Mouse (Mus musculus) liver, embryonic 15.5 days (tissue): ENCODE results near the gene Fam102b. TPM values are rescaled to one million over a fixed set of nuclear protein-coding genes. Genes with fewer than 3 reads are reported as not detected.

Experiments
- ATAC-seq: fragments of 200-750 bp; cut with Nextera tagmentation; 2 replicates; pipeline ENCODE4 v1.8.0; 2017; ENCODE audit warnings: moderate number of reproducible peaks, mild to moderate bottlenecking, moderate library complexity; ENCODE audit not compliant: insufficient read depth
- H3K27ac ChIP-seq: fragments of 300-500 bp; sonication (generic); replicated peaks from 2 replicates; pipeline ENCODE4 v1.5.1; 2015; ENCODE audit warnings: mild to moderate bottlenecking, inconsistent platforms
- H3K27me3 ChIP-seq: fragments of 300-500 bp; sonication (generic); 2 replicates; pipeline ENCODE4 v1.6.1; 2015; ENCODE audit warnings: mild to moderate bottlenecking, inconsistent platforms
- H3K36me3 ChIP-seq: fragments of 300-500 bp; sonication (generic); replicated peaks from 2 replicates; pipeline ENCODE4 v1.6.1; 2015; ENCODE audit warnings: moderate library complexity, mild to moderate bottlenecking, inconsistent platforms
- H3K4me1 ChIP-seq: fragments of 300-500 bp; sonication (generic); replicated peaks from 2 replicates; pipeline ENCODE4 v1.6.1; 2015; ENCODE audit warnings: inconsistent platforms
- H3K4me2 ChIP-seq: fragments of 300-500 bp; sonication (generic); 2 replicates; pipeline ENCODE4 v1.6.1; 2015; ENCODE audit warnings: moderate library complexity, mild to moderate bottlenecking, inconsistent platforms
- H3K4me3 ChIP-seq: fragments of 300-500 bp; sonication (generic); replicated peaks from 2 replicates; pipeline ENCODE4 v1.5.1; 2015; ENCODE audit warnings: mild to moderate bottlenecking, inconsistent platforms
- H3K9ac ChIP-seq: fragments of 300-500 bp; sonication (generic); 2 replicates; pipeline ENCODE4 v1.6.1; 2015; ENCODE audit warnings: moderate library complexity, mild to moderate bottlenecking, inconsistent platforms
- H3K9me3 ChIP-seq: fragments of 300-500 bp; sonication (generic); replicated peaks from 2 replicates; pipeline ENCODE4 v1.6.1; 2016; ENCODE audit warnings: inconsistent platforms
- WGBS: fragments of 180-500 bp; shearing (Covaris S2); methylation state at CpG from one replicate; pipeline ENCODE4 v1.1.7; 2015; ENCODE audit warnings: mixed read lengths; ENCODE audit not compliant: insufficient replicate concordance; 5-methylcytosine and 5-hydroxymethylcytosine counted together
- polyA plus RNA-seq: library from polyadenylated mRNA; unstranded; fragments of >200 nt; fragmentation: Nextera tagmentation; extraction: Ambion mirVana; gene quantifications from 2 replicates; pipeline ENCODE4 v1.2.1, GENCODE M21; 2015

The Fam102b gene
- polyA plus RNA-seq, 1 experiment from 2014 or later = 2.0 TPM

DNA sequence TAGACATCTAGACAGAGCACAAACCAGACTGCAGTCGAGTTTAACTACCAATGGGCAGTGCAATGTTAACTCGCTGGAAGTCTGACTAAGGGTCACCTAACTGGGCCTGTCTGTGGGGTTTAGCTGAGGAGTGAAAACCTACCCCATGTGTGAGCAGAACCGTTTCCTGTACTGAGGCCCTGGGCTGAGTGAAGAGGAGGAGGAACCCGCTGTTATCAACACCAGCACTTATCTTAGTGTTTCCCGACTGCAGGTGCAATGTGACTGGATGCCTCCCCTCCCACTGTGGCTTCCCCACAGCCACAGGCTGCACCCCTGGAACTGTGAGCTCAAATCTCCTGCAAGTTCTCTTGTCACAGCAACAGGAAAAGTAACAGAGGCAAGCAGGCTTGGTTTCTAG lies 43.4 kb downstream of the Fam102b start:
- H3K4me3 ChIP-seq = no peak overlapping the region
- H3K4me1 ChIP-seq = peaks cover 13% of the 10 kb centered on the region
- peak; percentile 74 for ATAC-seq
- H3K36me3 ChIP-seq = peaks cover 15% of the 10 kb centered on the region
- H3K27ac ChIP-seq = no peak overlapping the region
- H3K9me3 ChIP-seq = no peaks in the 10 kb centered on the region
- 12% methylated on average over 5 of the region's 5 CpGs for WGBS
- H3K27me3 ChIP-seq = no peaks in the 10 kb centered on the region
- no peak overlapping the region for H3K9ac ChIP-seq
- peak overlapping the region; percentile 15; the same call in 1 of the 2 replicates for H3K4me2 ChIP-seq

- H3K9me3 ChIP-seq = no peaks in the 10 kb centered on the region
- H3K4me3 ChIP-seq = no peak overlapping the region
- ATAC-seq = peak; percentile 21; the same call in 1 of the 2 replicates
- no peak overlapping the region for H3K9ac ChIP-seq
- no peak overlapping the region for H3K27ac ChIP-seq
- 33% methylated on average over 6 of the region's 6 CpGs for WGBS
- H3K27me3 ChIP-seq = no peaks in the 10 kb centered on the region
- H3K4me2 ChIP-seq = no peak overlapping the region
- H3K36me3 ChIP-seq = peaks cover 21% of the 10 kb centered on the region
- peaks cover 13% of the 10 kb centered on the region for H3K4me1 ChIP-seq
Measured at GRCm38 (mm10) chr3:108981946-108982345, 45.5 kb downstream of the Fam102b start.

DNA sequence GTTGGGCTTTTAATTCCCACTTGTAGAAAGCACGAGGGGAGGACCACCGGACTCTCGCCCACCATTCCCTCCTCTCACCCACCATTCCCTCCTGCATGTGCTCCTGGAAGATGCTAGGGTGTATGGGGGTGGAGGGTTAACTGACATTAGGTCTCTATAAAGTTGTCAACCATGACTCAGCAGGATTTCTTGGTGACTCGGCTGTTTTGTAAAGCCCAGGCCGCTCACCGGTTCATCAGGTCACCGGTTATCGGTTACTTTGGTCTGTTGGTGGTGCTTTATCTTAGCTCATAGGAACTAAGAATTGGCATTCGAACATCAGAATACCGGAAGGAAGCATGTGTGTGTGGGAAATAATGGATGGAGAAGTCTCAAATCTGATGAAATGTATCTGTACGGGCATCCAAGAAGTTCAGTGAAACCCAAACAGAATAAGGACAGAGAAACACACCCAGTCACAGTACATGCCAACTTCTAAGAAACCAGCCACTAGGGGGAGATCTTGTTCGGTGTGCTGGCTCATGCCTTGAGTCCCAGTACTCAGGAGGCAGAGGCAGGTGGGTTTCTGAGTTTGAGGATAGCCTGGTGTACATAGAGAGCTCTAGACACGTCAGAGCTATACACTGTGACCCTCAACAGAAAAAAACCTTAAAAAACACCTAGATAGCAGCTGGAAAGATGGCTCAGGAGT lies 49.9 kb downstream of the Fam102b start:
- 74% methylated on average over 13 of the region's 13 CpGs for WGBS
- H3K4me3 ChIP-seq = no peak overlapping the region
- H3K36me3 ChIP-seq = peaks cover 21% of the 10 kb centered on the region
- H3K4me2 ChIP-seq = no peak overlapping the region
- H3K27me3 ChIP-seq = no peaks in the 10 kb centered on the region
- no peaks in the 10 kb centered on the region for H3K9me3 ChIP-seq
- H3K4me1 ChIP-seq = peaks cover 6% of the 10 kb centered on the region
- ATAC-seq = no peak
- H3K27ac ChIP-seq = no peak overlapping the region
- H3K9ac ChIP-seq = no peak overlapping the region

- H3K9me3 ChIP-seq = no peaks in the 10 kb centered on the region
- no peaks in the 10 kb centered on the region for H3K27me3 ChIP-seq
- no peak overlapping the region for H3K27ac ChIP-seq
- 72% methylated on average over 15 of the region's 15 CpGs for WGBS
- ATAC-seq = no peak
- H3K4me2 ChIP-seq = no peak overlapping the region
- peaks cover 3% of the 10 kb centered on the region; the same call in 1 of the 2 replicates for H3K4me1 ChIP-seq
- H3K36me3 ChIP-seq = peaks cover 14% of the 10 kb centered on the region
- H3K9ac ChIP-seq = no peak overlapping the region
- no peak overlapping the region for H3K4me3 ChIP-seq
Measured at GRCm38 (mm10) chr3:108974920-108975485, 52.4 kb downstream of the Fam102b start.

DNA sequence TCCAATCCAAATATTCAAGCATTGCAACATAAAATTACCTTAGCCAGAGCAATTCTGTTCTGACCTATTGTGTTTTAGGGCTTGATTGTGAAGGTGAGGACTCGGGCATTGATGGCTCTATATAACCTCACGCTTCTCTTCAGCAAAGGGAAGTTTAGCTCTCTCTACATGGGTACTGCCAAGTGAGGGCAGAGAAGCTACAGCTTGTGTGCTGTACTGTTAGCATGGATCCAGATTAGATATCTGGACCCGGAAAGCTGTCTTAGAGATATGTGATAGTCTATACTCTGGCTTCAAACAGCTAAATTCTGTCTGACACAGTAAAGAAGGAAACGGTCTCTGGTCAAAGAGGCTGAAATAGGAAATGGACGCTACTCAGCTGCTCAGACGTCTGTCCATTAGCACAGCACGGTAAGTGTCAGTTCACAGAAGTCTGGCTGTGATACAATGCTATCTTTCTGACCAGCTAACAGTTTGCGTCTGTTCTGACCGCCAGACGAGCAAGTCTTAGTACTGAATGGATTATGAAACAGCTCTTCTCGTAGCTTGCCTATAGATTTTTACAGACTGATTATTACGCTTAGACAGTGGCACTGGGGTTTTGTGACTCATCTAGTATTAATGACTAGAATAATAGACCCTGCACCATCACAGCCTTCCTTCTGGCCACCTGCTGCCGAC lies 53.3 kb downstream of the Fam102b start:
- no peak overlapping the region for H3K4me3 ChIP-seq
- H3K27me3 ChIP-seq = no peaks in the 10 kb centered on the region
- ATAC-seq = peak; percentile 61
- no peaks in the 10 kb centered on the region for H3K9me3 ChIP-seq
- H3K4me1 ChIP-seq = peaks cover 3% of the 10 kb centered on the region; the same call in 1 of the 2 replicates
- no peak overlapping the region for H3K9ac ChIP-seq
- peak overlapping the region; percentile 3; the same call in 1 of the 2 replicates for H3K4me2 ChIP-seq
- WGBS = 33% methylated on average over 13 of the region's 13 CpGs
- peaks cover 7% of the 10 kb centered on the region; the same call in 1 of the 2 replicates for H3K36me3 ChIP-seq
- H3K27ac ChIP-seq = no peak overlapping the region

- Histone ChIP-seq H3K4me2 (no peak overlapping the region), H3K9me3 (no peaks in the 10 kb centered on the region), H3K27ac (no peak overlapping the region), H3K9ac (no peak overlapping the region), H3K4me3 (no peak overlapping the region), H3K4me1 (no peaks in the 10 kb centered on the region; the same call in 1 of the 2 replicates), H3K36me3 (no peaks in the 10 kb centered on the region), H3K27me3 (no peaks in the 10 kb centered on the region)
- no peak for ATAC-seq
- 50% methylated on average over 3 of the region's 3 CpGs for WGBS
Measured at GRCm38 (mm10) chr3:108966051-108966450, 61.4 kb downstream of the Fam102b start.

- H3K27me3 ChIP-seq = no peaks in the 10 kb centered on the region
- no peaks in the 10 kb centered on the region for H3K36me3 ChIP-seq
- ATAC-seq = no peak
- H3K9ac ChIP-seq = no peak overlapping the region
- no peak overlapping the region for H3K4me3 ChIP-seq
- no peaks in the 10 kb centered on the region; the same call in 1 of the 2 replicates for H3K4me1 ChIP-seq
- 81% methylated on average over 7 of the region's 7 CpGs for WGBS
- H3K27ac ChIP-seq = no peak overlapping the region
- no peak overlapping the region for H3K4me2 ChIP-seq
- H3K9me3 ChIP-seq = no peaks in the 10 kb centered on the region
Measured at GRCm38 (mm10) chr3:108964361-108965044, 62.9 kb downstream of the Fam102b start.

GRCm38 (mm10) chr3:108963776-108964175 lies 63.6 kb downstream of the Fam102b start:
- no peak overlapping the region for H3K27ac ChIP-seq
- 45% methylated on average over 3 of the region's 3 CpGs for WGBS
- no peak overlapping the region for H3K9ac ChIP-seq
- no peak overlapping the region for H3K4me3 ChIP-seq
- no peaks in the 10 kb centered on the region for H3K36me3 ChIP-seq
- H3K27me3 ChIP-seq = no peaks in the 10 kb centered on the region
- ATAC-seq = no peak
- H3K9me3 ChIP-seq = no peaks in the 10 kb centered on the region
- H3K4me1 ChIP-seq = no peaks in the 10 kb centered on the region; the same call in 1 of the 2 replicates
- no peak overlapping the region for H3K4me2 ChIP-seq

GRCm38 (mm10) chr3:108963278-108963677 lies 64.1 kb downstream of the Fam102b start:
- WGBS = 78% methylated on average over 3 of the region's 3 CpGs

GRCm38 (mm10) chr3:108961655-108962054 lies 65.8 kb downstream of the Fam102b start:
- H3K4me2 ChIP-seq = no peak overlapping the region
- no peak overlapping the region for H3K4me3 ChIP-seq
- no peak overlapping the region for H3K27ac ChIP-seq
- 24% methylated on average over 6 of the region's 6 CpGs for WGBS
- H3K27me3 ChIP-seq = no peaks in the 10 kb centered on the region
- no peaks in the 10 kb centered on the region for H3K4me1 ChIP-seq
- H3K36me3 ChIP-seq = no peaks in the 10 kb centered on the region
- no peak overlapping the region for H3K9ac ChIP-seq
- H3K9me3 ChIP-seq = no peaks in the 10 kb centered on the region
- no peak for ATAC-seq

More at GRCm38 (mm10) chr3:108963278-108963677, 64.1 kb downstream of the Fam102b start:
- no peak overlapping the region for H3K4me2 ChIP-seq
- H3K36me3 ChIP-seq = no peaks in the 10 kb centered on the region
- no peaks in the 10 kb centered on the region for H3K27me3 ChIP-seq
- H3K27ac ChIP-seq = no peak overlapping the region
- no peak for ATAC-seq
- no peaks in the 10 kb centered on the region for H3K9me3 ChIP-seq
- no peaks in the 10 kb centered on the region; the same call in 1 of the 2 replicates for H3K4me1 ChIP-seq
- H3K9ac ChIP-seq = no peak overlapping the region
- no peak overlapping the region for H3K4me3 ChIP-seq

GRCm38 (mm10) chr3:108961226-108961625 lies 66.2 kb downstream of the Fam102b start:
- no peak overlapping the region for H3K27ac ChIP-seq
- no peak overlapping the region for H3K4me2 ChIP-seq
- H3K27me3 ChIP-seq = no peaks in the 10 kb centered on the region
- no peaks in the 10 kb centered on the region for H3K4me1 ChIP-seq
- no peak overlapping the region for H3K9ac ChIP-seq
- WGBS = 57% methylated on average over 7 of the region's 7 CpGs
- H3K36me3 ChIP-seq = no peaks in the 10 kb centered on the region
- ATAC-seq = no peak
- no peaks in the 10 kb centered on the region for H3K9me3 ChIP-seq
- H3K4me3 ChIP-seq = no peak overlapping the region
